Mouse (Mus musculus) layer of hippocampus, postnatal 10 days (tissue): ENCODE measurements around the gene Fads1. TPM values are rescaled to one million over a fixed set of nuclear protein-coding genes. Genes with fewer than 3 reads are reported as not detected.

ENCODE experiments used
- DNase-seq, 2 experiments: peaks; one replicate each; pipeline ENCODE4 v3.0.0; 2021; ENCODE audit warnings: low spot score in 2 of 2
- total RNA-seq, 2 experiments: library from RNA; stranded (reverse); gene quantifications; 2 replicates each; pipeline ENCODE4 v1.2.3; 2021

Gene Fads1
- total RNA-seq, 2 experiments from 2014 or later, result 180 to 185 TPM

DNA sequence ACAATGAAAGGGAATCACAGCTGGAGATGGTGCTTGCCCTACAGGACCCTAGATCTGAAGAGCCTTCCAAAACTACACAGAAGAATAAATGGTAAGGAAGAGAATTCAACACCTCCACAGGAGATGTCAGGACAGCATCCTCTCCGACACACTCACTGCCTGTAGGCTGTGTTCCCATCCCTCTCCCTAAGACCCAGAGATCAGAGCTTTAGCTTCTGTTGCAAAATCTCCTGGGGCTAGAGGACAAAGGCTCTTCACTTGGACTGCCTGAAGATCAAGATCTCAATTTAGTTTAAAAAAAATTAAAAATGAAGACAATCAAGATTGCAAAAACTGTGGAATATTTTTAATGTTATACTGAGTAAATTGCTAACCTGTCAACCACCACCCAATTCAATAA lies 6.2 kb upstream of the Fads1 start:
- no peak for DNase-seq

DNA sequence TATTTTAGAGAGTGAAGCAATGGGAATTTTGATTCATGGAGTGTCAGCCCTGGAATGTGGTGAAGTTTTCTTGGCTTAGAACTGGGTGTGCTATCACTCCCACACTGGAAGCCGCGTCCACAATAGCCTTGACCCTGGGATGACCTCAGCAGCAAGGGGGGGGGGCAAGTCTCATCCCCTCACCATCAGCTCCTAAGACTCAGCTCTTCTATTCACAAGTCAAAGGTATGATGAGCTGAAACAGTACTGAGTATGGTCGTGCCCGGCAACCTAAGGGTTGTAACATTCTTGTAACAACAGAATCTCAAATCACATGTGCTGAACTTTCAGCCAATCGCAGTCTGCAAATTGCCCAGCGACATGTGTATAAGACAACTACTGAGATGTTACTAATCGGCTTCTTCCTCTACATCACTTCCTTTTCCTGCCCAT lies 5.7 kb upstream of the Fads1 start:
- no peak for DNase-seq

DNA sequence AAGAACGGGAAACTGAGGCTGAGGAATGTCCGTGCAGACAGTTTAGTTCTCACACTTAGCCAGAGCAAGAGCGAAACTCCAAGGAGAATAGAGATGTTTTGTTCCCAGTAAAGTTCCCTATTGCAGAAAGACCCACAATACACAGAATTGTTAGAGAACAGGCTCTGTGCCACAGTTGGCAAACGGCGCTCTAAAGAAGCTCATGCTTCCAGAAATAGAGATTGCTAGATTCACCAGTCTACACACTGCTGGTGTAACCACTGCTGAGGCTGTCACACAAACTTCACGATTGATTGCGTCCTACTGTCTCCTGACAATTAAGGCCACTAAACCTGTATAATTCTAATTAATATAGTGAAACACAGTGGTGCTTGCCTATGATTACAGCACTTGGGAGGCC lies 1.5 kb upstream of the Fads1 start:
- peak in 1 of 2 experiments; percentile 42 for DNase-seq

DNA sequence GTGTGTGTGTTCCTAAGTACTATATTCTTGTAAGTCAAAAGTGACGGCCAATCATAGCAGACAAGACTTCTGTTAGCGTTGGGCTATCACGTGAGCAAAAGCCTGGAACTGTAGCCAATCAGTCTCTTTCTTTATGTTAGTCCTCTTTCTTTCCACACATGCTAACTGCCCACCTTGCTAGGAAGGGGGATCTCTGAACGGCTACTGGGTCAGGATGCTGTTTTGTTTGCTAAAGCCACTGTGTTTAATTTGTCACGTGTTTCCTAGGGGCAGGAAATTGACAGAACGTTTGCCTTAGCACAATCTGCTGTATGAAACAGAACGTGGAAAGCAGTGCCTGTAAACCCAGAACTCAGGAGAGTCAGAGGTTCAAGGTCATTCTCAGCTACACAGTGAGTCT lies 546 bp upstream of the Fads1 start:
- no peak for DNase-seq

DNA sequence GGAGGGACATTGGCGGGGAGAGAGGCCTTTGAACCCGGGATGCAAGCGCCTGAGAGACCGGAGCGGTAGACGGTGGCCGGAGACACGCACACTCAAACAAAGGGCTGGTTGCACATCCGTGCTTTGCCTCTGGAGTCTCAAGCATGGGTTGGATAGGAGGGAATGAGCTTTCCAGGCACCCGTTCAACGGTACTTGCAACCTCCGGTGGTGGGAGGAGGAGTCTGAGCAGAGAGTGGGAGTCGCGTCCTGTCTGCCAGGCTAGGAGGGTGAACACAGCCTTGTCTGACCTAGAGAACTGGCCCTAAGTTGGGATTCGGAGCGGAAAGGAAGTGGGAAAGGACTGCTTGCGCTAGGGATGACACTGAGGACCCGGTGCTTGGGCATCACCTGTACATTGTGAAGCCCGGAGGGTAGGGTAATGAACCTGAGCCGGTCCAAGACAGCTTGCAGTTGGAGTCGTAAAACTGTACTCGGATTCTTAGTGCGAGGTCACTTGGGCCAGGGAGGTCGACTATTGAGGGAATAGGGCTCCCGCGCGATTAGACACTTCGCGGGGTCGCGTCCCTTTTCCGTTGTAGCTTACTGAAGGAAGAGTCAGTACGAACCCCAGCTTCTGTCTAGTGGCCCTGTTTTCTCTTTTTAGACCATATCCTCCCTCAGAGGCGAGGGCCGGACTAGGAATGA lies 753 bp downstream of the Fads1 start:
- DNase-seq, result peak; percentile 72 to 78

DNA sequence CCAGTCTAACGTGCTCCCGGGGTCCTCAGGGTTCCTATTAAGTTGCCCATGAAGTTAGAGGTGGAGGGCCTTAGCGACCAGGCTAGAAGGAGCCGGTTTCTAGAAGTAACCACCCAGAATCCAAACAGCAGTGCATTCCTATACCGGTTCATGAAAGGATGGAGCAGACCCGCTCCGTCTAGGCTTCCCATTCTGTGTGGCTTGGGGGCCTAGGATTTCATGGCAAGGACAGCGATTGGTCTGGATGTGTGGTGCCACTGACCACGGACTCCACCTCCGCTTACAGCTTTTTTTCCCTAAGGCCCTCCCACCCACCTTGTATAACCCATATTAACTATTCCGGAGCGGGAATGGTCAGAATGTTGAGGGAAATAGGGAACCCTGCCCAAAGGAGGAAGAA lies 1.4 kb downstream of the Fads1 start:
- DNase-seq, result peak; percentile 51 to 66

DNA sequence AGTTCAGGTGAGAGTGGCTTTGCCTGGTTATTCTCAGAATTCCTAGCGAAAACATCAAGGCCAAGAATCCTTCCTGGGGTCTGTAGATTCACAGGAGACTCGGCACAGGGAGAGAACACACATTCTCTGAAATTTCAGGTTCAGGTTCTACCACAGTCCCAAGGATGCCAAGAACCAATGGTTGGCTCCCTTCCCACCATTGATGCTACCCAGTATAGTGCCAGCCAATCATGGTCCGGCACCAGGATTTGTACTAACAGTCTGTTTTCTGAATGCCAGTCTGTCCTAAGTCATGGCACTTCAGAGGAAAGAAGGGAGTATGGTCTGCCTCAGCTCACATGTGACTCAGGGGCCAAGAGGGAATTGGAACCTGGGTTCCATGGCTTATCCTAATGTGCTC lies 3.2 kb downstream of the Fads1 start:
- DNase-seq, result no peak

DNA sequence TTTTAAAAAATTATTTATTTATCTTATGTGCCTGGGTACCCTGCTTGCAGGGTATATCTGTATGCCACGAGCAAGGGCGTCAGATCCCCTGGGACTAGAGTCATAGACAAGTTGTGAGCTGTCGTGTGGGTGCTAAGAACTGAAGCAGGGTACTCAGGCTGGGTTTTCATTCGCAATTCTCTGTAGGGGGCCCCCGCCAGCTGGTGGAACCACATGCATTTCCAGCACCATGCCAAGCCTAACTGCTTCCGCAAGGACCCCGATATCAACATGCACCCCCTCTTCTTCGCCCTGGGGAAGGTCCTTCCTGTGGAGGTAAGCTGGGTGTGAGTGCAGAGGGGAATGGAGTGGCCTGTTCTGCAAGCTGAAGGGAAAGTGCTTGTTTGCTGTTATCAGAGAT lies 3.9 kb downstream of the Fads1 start:
- no peak for DNase-seq

DNA sequence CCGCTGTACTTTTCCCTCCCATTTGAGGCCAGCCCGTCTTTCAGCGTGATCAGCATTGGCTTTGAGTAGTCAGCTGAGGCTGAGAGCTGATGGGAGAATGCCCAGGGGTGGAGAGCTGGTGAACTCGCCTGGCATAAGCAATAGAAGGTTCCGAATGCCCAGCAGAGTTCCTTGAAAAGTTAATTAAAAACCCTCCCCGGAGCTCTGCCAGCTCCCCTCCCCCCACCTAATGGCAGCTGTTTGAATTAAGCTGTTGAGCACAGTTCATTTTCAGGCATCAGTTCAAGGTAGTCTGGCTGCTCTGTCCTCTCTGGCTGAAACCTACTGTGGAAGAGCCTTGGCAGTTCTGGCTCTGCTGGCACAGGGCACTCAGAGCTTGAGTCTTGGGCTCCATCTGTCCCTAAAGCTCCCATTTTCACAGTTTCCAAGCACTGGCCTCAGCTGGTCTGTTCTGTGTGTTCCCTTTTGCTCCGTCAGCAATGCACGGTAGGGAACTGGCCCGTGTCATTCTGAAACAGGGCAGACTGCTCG lies 5.7 kb downstream of the Fads1 start:
- DNase-seq, result peak; percentile 86

DNA sequence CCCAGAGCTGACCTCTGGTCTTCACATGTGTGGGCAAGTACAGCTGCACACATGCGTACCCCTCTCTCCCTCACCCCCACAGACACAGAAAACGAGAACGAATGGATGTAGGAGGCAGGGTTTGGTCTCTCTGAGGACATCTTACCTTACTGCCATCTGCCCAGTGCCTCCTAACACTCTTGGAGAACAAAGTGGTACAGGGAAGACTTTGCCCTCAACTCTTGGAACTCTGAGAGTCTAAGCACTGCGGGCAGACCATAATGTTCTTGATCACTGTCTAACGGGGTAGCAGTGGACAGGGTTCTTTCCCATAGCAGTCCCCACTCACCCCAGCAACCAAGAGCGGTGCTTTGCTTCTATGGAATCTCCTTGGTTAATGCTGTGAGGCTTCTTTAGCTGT lies 6.3 kb downstream of the Fads1 start:
- DNase-seq, result no peak

DNA sequence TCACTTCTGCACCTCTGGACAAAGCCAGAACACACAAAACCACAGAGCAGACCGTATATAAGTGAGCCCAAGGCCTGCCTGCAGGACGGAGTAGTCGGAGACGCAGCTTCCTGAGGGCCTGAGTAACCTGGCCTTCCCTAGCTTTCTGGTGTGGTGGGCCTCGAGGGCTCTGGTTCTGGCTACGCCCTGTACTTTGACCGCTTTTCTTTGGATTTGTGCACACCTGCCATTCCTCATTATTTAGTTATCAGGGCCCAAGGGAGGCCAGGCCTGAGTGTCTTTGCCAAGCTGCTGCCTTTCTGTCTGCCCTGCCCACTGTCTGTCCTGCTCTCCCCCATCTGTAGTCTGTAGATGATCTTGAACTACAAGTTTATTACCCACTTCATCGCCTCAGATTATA lies 7.3 kb downstream of the Fads1 start:
- no peak for DNase-seq

DNA sequence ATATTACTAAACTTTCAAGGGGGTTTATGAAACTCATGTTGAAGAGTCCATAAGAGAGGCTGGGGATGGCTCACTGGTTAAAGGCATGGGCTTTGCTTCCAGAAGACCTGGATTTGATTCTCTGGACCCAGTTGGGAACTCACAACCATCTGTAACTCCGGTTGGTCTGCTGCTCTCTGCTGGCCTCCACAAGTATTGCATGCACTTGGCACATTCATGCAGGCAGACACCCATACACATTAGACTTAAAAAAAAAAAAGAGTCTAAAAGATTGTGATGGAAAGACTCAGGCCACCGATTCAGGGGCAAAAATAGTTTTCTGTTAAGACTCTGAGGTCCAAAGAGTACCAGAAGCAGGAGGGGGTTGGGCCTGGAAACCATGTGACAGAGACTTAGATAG lies 8.1 kb downstream of the Fads1 start:
- DNase-seq, result peak; percentile 88 to 89

DNA sequence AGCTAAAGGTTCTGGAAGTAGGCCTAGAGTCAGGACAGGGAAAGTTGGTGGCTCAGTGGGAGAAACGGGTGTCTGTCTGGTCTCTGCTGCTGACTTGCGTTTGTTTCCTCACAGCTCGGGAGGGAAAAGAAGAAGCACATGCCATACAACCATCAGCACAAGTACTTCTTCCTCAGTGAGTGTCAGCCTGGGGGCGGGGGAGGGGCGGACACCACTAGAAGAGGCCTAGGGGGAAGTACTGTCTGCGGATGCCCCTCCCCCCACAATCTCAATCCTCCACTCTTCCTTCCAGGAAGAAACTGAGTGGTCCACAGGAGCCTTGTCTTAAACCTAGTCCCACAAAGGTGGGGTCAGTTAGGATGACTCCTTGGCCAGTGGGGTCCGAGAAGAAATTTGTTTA lies 8.6 kb downstream of the Fads1 start:
- no peak for DNase-seq

DNA sequence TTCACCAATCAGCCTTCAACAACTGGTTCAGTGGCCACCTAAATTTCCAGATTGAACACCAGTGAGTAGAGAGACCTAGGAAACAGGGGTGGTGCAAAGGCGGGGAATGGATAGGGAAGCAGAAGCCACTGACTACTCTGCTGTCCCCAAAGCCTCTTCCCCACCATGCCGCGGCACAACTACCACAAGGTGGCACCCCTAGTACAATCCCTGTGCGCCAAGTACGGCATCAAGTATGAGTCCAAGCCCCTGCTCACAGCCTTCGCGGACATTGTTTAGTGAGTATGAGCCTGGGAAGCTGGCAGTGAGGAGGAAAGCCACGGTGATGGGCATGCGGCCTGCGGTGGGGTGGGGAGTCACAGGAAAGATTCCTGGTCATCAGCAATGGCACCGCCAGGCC lies 11.6 kb downstream of the Fads1 start:
- peak; percentile 57 to 61 for DNase-seq

DNA sequence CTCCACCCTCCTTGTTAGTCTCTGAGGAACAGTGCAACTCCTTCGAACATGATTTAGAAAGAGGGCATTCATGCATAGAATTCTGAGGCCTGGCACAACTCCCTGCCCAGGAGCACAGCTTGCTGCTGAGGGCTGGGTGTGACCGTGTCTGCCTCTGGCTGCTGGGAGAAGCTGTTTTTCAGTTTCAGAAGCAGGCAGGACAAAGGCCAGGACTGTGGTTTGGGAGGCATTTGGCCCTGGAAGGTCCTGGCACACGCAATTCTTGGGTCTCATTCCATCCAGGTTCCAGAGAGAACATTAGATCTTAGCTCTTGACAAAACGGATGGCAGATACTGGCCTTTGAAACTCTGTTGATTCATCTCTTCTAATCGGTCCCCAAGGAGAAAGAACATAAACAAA lies 12.6 kb downstream of the Fads1 start:
- DNase-seq, result no peak

DNA sequence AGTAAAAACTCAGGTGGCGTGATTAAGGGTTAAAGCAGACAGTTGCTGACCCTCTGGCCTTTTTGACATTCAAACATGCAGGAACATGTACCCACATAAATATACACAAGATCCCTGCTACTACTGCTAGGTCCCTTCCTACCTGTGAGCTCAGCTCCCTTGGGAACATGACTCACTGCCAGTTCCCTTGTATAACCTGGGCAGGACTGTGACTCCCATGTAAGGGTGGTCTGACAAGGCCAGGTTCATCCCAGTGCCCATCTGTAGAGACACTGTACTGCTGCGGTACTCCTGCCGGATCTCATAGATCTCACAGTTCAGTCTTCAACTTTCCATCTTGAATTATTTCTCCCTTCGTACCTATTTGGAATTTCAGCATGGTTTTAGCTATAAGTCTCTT lies 14.4 kb downstream of the Fads1 start:
- DNase-seq, result no peak

DNA sequence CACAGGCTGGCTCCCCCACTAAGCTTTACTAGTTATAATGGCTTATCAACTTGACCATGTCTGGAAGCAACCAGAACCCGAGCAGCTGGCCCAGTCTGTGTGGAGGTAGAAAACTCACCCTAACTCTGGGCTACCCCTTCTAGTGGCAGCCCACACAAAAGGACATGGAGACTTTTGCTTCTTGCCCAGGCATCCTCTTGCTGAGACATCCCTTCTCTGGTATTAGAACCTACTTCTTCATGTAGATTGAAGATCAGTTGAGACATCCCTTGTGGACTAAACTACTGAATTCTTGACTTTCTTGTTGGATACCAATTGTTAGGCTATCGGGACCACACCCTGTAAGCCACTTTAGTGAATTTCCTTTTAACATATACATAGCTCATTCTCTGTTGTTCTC lies 15.6 kb downstream of the Fads1 start:
- DNase-seq, result no peak

DNA sequence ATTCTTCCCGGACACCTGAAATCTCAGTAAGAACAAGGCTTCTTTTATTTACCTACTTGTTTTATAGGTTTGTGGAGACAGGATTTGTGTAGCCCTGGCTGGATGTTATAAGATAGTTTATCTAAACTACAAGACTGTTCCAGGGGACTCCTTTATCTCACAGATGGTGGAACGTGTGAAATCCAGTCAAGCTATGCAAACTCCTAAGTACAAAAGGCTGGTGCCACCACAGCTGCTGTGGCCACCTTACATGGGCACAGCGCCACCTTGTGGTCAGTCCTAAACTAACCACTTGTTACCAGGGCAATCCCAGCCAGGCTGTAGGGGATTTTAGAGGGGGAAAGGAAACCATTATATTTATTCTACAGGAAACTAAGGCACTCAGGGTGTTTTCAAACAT lies 16.0 kb downstream of the Fads1 start:
- DNase-seq, result peak; percentile 89

DNA sequence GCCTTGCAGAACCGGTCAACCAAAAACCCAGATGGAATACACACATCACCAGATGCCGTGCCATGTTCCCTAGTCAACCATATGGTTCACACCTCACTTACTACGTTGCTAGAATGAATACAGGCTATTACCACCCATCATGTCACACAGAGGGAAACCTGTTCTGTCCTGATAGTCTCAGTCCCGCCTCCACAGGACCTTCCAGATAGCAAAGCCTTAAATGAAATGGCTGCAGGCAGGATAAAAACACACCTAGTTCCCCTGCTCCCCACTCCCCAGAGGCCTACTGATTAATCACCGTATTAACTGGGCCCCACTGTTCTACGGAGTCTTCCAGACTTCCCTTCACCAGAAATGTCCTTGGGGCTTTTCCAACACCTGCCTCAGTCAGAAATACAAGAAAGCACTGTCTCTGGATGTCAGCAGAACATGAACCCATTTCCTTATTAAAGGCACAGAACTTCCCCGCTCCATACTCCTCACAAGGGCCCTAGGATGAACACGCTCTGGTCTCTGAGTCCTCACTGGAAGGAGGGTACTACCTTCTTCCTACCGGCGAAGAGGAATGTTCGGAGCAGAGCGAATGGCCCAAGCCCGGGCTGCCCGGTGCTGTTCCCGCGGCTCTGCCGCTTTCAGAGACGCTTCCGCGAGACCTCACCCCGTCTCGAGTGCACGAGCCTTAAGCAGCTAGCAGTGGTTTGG lies 20.6 kb downstream of the Fads1 start:
- DNase-seq, result no peak

DNA sequence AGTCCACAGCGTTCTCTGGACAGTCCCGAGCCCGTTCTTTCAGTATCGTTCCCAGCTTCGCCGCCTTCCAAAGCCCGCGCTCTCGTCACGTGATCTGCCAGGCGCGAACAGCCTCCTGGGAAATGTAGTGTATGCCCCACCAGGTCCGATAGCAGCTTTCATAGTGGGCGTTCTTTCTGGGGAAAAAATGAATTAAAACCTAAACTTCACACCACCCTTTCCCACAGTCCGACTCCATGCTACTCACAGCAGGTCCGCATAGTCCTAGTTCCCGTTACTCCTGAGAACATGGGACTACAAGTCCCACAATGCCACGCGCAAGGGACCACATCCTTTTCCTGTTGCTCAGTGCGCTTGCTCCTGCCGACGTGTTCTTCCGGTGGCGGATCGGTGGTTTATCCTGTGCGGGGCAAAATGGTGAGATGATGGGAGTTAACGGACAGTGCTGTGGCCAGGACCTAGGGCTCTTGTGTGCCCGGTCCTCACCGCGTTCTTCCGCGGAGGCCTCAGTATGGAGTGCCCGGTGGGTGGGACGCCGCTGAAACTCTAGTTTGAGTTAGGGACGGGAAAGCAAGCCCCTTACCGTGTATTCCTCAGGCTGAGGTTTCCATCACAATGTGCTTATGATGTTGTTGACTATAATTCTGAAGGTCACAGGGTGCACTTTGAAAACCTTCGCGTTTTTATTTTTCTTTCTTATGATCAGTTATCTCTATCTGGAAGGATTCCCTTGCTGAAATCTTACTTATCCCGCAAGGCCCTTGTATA lies 21.3 kb downstream of the Fads1 start, which contains the start of the genes Tmem258 and Fen1:
Gene Tmem258, plus strand, starts transcription at position 167 of the 768 bp plus-strand sequence.
Gene Fen1, minus strand, starts transcription at position 322 of the 768 bp plus-strand sequence.
- peak; percentile 94 for DNase-seq

DNA sequence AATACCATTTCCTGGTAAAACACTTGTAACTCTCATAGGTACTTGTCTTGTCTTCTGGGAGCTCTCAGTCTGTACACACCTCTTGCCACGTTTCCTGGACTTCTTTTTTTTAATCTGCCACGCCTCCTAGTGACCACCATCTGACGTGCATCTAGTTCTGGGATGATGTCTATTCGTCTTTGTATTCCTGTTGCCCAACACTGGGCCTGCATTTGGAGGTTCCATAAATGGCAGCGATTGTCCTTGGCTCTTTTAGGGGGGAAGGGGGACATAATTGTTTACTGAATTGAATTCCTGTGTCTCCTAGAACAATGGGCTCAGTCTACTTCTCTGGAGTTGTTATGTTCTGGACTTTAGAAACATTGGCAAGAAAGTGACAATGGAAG lies 21.9 kb downstream of the Fads1 start:
- no peak for DNase-seq

DNA sequence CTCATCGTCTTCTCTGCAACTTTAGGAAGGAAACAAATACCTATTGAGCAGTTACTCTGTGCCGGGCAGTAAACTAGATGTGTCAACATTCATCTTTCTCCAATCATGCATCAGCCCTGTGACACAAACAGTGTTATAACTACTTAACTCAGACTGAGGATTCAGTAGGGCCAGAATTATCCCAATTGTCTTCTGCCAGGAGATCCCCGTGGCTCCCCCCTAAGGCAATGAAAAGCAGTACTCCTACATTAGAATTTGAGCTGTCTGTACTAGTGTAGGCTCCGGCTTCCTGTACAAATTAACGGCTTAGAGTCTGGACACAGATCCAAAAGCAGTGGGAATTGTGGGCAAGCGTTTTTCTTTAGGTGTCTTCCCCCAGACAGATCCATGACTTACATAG lies 22.4 kb downstream of the Fads1 start:
- no peak for DNase-seq
